Mouse (Mus musculus) colon, adult 2 months (tissue): ENCODE measurements around the gene Mis18a. TPM values are rescaled to one million over a fixed set of nuclear protein-coding genes. Genes with fewer than 3 reads are reported as not detected.

Experiments
- polyA plus RNA-seq: library from polyadenylated mRNA; depleted of rRNA; stranded (reverse); fragments of >200 nt; gene quantifications from 2 replicates; pipeline ENCODE4 v1.2.3, GENCODE M21; 2012; rRNA removed

Gene Mis18a
- polyA plus RNA-seq: 14.3 and 14.4 TPM in 2 replicates

GRCm38 (mm10) chr16:90727233-90728115 lies at the start of gene Mis18a:
Gene Mis18a (minus strand): TSS chr16:90727404.

GRCm38 (mm10) chr16:90738092-90738956 lies 11.1 kb upstream of the Mis18a start, which contains the start of gene Mrap:
Gene Mrap (plus strand): TSS chr16:90738207.

Other genes starting within 250 kb of the Mis18a start
- 3.3 and 3.9 TPM in 2 replicates for gene Mrap, start 10.8 kb upstream of the Mis18a start, polyA plus RNA-seq
- gene Urb1, start 83.0 kb upstream of the Mis18a start, polyA plus RNA-seq: 3.4 and 3.8 TPM in 2 replicates
- 1.3 and 1.8 TPM in 2 replicates for gene Eva1c, start 99.3 kb upstream of the Mis18a start, polyA plus RNA-seq
- gene Cfap298, start 207.7 kb upstream of the Mis18a start, polyA plus RNA-seq: 35.0 and 42.7 TPM in 2 replicates